In the genomic region with DNA sequence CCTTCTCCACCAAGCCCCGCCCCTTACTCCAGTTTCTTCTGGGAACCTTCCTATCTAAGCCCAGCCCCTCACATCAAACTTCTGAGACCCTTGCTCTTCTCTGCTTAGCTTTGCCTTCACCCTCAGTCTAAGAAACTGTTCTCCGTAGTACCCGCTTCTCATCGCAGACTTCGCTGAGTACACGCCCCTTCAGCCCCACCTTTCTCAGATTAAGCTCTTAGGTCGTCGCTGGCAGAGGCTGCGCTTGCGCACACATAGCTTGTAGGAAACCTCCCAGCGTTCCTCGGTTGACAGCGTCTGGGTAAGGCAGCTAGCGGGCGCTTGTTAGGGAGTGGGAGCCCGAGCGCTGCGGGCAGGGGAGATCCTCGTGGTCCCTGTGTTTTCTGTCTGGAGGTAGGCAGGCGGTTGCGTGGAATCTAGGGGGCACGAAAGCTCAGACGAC, we compare ENCODE assay signal across 1 mouse cellular context.
TF ChIP-seq lines count a peak whose summit lies in the region.

A gene (plus strand): TSS at position 234 of the 442 bp plus-strand sequence.

TF ChIP-seq in MEL, 35 proteins besides CTCF, POLR2A, EP300 and RAD21 (continued from another document):
- TF ChIP-seq ZC3H11A (IDR thresholded peaks at IDR 0.05; ENCODE audit: low read depth, low read length) = no peak
- no peak for TF ChIP-seq MAX (IDR thresholded peaks at IDR 0.05; ENCODE audit: low read length)
- TF ChIP-seq HCFC1 (IDR thresholded peaks at IDR 0.05; ENCODE audit: low read depth, low read length) = no peak; the same call in none of the 2 replicates
- no peak for TF ChIP-seq ZKSCAN1 (IDR thresholded peaks at IDR 0.05; ENCODE audit: low read depth, low read length)
- peak; percentile 70; the same call in 1 of the 2 replicates for TF ChIP-seq MXI1 (IDR thresholded peaks at IDR 0.05; ENCODE audit: low read depth, low read length)
- TF ChIP-seq MYC (IDR thresholded peaks at IDR 0.05; ENCODE audit: low read depth, low read length) = no peak
- TF ChIP-seq GABPA (IDR thresholded peaks at IDR 0.05; ENCODE audit: low read depth, low read length) = no peak
- TF ChIP-seq TBP (IDR thresholded peaks at IDR 0.05; ENCODE audit: low read depth, low read length) = no peak
- TF ChIP-seq NRF1 (IDR thresholded peaks at IDR 0.05; ENCODE audit: insufficient read depth, low read depth, low read length, poor library complexity, severe bottlenecking) = peak; percentile 88
- TF ChIP-seq ELF1 (IDR thresholded peaks at IDR 0.05; ENCODE audit: low read depth, low read length) = no peak
